Mouse (Mus musculus) E14TG2a.4 (cell line): Measurements from ENCODE around the gene Rbfox1.

Experiments used
- CTCF ChIP-seq: conservative IDR thresholded peaks from 2 replicates; pipeline ENCODE4 v1.5.1; 2014; ENCODE audit warnings: low read length
- NANOG ChIP-seq: IDR thresholded peaks from 2 replicates; pipeline ENCODE4 v1.6.1; 2014; ENCODE audit warnings: borderline replicate concordance, low read length, mixed read lengths
- POU5F1 ChIP-seq: IDR thresholded peaks from 2 replicates; pipeline ENCODE4 v1.6.1; 2014; ENCODE audit warnings: low read length, borderline replicate concordance

DNA sequence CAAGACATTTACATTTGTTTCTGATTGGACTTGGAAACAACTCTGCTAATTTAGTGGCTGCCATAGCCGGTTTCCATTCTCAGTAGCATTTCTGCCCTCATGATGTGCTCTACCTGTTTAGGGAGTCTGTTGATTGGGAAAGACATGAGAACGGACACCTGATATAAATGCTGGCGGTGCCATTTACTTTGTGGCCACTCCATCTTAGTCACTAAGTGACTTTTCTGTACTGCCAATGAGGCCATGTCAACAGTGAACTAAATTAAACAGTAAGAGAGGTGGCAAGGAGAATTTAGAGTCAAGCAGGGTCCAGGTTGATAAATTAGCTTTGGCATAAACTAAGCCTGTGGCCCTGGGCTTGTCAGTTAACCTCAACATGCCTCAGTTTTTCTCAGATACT is 1191.6 kb downstream of the Rbfox1 start:
- TF ChIP-seq CTCF = no peak
- TF ChIP-seq NANOG = no peak
- no peak for TF ChIP-seq POU5F1
